Mouse (Mus musculus) mature B cell (primary cell): ENCODE measurements around the gene Prickle1.

Experiments
- in situ Hi-C: fragments of 300-500 bp; cut with MboI; formaldehyde crosslinking; loops from 2 replicates; pipeline ENCODE4 v1.14.3; 2019

The Prickle1 gene

GRCm38 (mm10) chr15:93594296-93594887 is 1.3 kb downstream of the Prickle1 start:
- in situ Hi-C loops: no loop called here

- in situ Hi-C loops: no loop called here
Measured at GRCm38 (mm10) chr15:93592596-93592995, 3.1 kb downstream of the Prickle1 start.

- in situ Hi-C loops: no loop called here
Measured at GRCm38 (mm10) chr15:93591831-93592321, 3.8 kb downstream of the Prickle1 start.

GRCm38 (mm10) chr15:93591371-93591770 is 4.3 kb downstream of the Prickle1 start:
- in situ Hi-C loops: no loop called here

GRCm38 (mm10) chr15:93588401-93588800 is 7.3 kb downstream of the Prickle1 start:
- in situ Hi-C loops: no loop called here

GRCm38 (mm10) chr15:93587660-93588059 is 8.0 kb downstream of the Prickle1 start:
- in situ Hi-C loops: no loop called here

GRCm38 (mm10) chr15:93583051-93583450 is 12.6 kb downstream of the Prickle1 start:
- in situ Hi-C loops: no loop called here

GRCm38 (mm10) chr15:93581736-93582135 is 14.0 kb downstream of the Prickle1 start:
- in situ Hi-C loops: no loop called here

GRCm38 (mm10) chr15:93579899-93580298 is 15.8 kb downstream of the Prickle1 start:
- in situ Hi-C loops: no loop called here

- in situ Hi-C loops: no loop called here
Measured at GRCm38 (mm10) chr15:93579100-93579499, 16.6 kb downstream of the Prickle1 start.

- in situ Hi-C loops: no loop called here
Measured at GRCm38 (mm10) chr15:93576361-93576760, 19.3 kb downstream of the Prickle1 start.

GRCm38 (mm10) chr15:93575884-93576283 is 19.8 kb downstream of the Prickle1 start:
- in situ Hi-C loops: no loop called here

GRCm38 (mm10) chr15:93572889-93573288 is 22.8 kb downstream of the Prickle1 start:
- in situ Hi-C loops: no loop called here

- in situ Hi-C loops: no loop called here
Measured at GRCm38 (mm10) chr15:93570881-93571495, 24.7 kb downstream of the Prickle1 start.

- in situ Hi-C loops: no loop called here
Measured at GRCm38 (mm10) chr15:93568911-93569310, 26.8 kb downstream of the Prickle1 start.

- in situ Hi-C loops: no loop called here
Measured at GRCm38 (mm10) chr15:93567546-93568307, 28.0 kb downstream of the Prickle1 start.

GRCm38 (mm10) chr15:93563491-93563890 is 32.2 kb downstream of the Prickle1 start:
- in situ Hi-C loops: no loop called here

- in situ Hi-C loops: no loop called here
Measured at GRCm38 (mm10) chr15:93561540-93561939, 34.2 kb downstream of the Prickle1 start.

GRCm38 (mm10) chr15:93558421-93558820 is 37.3 kb downstream of the Prickle1 start:
- in situ Hi-C loops: no loop called here

GRCm38 (mm10) chr15:93555719-93556118 is 40.0 kb downstream of the Prickle1 start:
- in situ Hi-C loops: no loop called here

- in situ Hi-C loops: no loop called here
Measured at GRCm38 (mm10) chr15:93554203-93554851, 41.4 kb downstream of the Prickle1 start.

- in situ Hi-C loops: no loop called here
Measured at GRCm38 (mm10) chr15:93552169-93552568, 43.5 kb downstream of the Prickle1 start.
